Mouse (Mus musculus) olfactory bulb, adult 2 months (tissue): ENCODE data around the gene Myzap.

Experiments used
- CTCF ChIP-seq: fragments of 200-500 bp; IDR thresholded peaks from 2 replicates; pipeline ENCODE4 v1.5.1; 2012; ENCODE audit warnings: low read depth, mild to moderate bottlenecking, low read length, moderate library complexity; ENCODE audit not compliant: insufficient read depth
- POLR2A ChIP-seq: fragments of 200-500 bp; IDR thresholded peaks from 2 replicates; pipeline ENCODE4 v1.6.1; 2012; ENCODE audit warnings: mild to moderate bottlenecking, low read depth, low read length, moderate library complexity; ENCODE audit not compliant: insufficient read depth

DNA sequence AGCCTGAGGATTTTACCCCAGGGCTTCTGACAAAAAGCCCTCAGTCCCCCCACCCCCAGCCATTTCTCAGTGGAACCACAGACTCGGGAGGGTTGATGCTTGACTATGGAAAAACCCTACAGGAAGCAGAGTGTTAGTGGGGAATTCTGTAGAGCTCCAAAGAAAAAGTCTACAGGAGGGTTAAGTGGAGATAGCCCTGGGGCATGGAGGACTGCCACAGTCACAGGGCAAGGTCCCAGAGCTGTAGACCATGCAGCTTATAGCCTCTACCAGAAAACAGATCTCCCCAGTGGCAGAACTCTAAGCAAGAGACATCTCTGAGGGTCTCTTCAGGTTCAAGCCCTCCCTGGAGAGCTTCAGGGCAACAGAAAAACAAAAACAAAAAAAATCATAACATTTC lies 43.5 kb upstream of the Myzap start:
- TF ChIP-seq POLR2A (no peak), CTCF (no peak)
